Mouse (Mus musculus) urinary bladder, postnatal 4 days (tissue): ENCODE data around the gene Ren1.

Experiments used
- DNase-seq, 2 experiments: peaks; one replicate each; pipeline ENCODE4 v3.0.0; 2021 to 2022; ENCODE audit warnings: low spot score in 2 of 2

The Ren1 gene

DNA sequence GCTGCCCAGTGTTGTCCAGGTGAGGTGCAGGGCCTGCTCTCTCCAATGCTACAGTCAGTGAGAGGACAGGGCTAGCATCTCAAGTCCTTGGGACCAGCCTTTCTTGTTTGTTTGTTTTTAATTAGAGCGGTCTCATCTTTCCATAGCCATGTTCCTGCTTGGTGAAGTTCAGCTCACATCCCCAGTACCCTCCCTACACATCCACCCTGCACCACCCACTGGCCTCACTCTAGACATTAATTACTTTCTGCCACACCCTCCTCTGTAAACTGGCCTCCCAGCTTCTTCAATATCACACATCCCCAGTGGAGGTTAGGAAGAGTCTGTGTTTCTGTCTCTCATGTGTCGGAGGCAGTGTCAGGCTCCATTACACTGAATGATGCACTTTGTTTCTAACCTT lies 6.0 kb upstream of the Ren1 start:
- no peak for DNase-seq

DNA sequence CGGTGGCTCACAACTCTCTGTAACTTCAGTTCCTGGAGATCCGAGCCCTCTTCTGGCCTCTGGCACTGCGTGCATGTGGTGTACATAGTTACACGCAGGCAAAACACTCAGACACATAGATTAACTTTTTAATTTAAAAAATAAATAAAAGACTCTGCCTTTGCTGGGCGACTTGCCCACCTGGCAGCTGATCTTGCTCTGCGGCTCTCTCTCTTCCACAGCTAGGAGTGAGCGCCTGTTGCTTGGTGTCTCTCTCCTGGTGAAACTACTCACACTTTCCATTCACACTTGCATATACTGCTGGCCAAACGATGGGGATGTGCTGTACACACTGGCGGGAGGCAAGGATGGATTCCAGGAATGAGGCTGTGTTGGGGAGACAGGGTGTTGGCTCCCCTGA lies 3.8 kb upstream of the Ren1 start:
- no peak for DNase-seq

DNA sequence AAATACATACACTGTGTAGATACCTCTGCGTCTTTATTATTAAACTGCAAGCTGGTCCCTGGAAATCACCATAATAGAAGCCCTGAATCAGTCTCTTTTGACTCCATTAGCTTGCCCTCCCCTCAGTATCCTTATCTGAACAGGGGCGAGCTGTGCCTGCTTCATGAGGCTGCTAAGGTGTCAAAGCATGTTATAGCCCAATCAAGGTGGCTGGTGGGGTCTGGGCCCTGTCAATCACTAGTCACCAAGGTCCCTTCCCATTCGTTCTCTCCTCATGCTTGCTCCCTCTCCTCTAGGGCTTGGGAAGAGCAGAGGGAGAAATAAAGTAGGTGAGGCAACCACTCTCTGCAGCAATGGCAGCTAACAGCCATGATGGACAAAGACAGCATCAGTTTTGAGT lies 3.1 kb upstream of the Ren1 start:
- no peak for DNase-seq

DNA sequence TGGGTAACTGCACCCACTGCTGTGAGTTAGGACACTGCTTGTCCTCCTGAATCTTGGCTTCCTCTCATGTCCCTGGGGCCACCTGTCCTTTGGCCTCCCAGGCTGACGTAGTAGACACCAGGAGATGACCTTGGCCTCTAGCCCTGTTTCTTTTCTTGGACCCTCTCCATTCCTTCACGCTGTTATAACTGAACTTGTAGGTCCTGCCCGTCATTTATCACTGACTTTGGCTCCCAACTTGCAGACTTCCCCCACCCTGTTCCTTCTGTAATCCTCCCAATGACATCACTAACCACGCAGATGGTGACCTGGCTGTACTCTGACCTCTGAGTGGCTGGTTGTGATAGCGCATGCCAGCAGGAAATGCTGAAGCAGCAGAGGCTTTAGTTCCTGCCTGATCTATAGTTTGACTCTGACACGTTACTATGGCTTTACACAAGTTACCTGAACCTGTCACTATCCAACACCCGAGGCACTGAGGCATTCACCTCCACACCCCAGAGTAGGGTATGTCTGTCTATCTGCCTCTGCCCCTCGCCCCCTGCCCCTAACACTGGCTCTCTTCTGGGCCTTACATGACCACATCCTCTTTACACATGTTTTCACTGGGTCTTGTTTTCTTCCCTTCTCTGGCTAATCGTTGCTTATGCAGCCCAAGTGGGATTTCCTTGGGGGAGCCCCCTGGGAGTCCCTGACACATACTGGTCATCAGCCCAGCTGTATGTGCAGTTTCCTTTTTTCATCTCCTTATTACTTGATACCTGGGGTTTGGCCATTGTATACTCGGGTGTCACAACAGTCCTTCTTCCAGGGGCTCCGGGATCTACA lies 2.4 kb upstream of the Ren1 start:
- DNase-seq, result no peak

DNA sequence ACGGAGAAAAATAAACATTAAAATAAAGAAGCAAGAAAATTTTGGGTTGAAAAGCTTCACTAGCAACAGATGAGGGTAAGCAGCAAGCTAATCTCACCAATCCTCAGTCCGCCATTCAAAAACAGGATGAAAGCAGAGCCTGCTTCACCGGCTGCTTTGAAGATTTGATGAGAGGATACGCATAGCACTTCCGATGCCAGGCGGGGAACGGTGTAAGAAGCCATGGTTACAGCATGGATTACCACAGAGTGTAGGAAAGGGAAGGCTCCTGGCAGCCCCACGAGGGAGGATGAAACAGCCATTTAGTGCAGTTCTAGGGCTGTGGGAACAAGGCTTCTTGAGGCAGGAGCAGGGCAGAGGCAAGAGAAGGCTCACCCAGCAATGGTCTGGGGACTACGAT lies 1.5 kb downstream of the Ren1 start:
- DNase-seq, result no peak

DNA sequence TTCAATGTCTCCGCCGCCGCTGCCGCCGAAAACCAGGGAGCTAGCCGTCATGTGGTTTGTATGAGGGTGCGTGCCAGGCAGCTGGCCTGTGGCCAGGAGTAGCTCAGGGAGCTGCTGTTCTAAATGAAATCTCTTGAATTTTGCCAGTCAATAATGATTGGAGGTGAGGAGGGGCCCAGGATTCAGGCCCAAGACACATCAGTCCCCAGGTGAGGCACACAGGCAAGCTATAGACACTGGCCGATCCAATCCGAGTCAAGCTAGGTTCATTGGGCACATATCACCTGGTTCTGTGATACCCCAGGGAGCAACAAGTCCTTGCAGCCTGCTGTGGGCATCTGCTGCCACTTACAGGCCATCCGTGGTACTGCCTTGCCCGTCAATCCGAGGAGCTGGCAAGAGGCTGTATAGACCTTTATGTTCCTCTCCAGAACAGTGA lies 3.1 kb downstream of the Ren1 start:
- DNase-seq, result peak in 1 of 2 experiments; percentile 50

DNA sequence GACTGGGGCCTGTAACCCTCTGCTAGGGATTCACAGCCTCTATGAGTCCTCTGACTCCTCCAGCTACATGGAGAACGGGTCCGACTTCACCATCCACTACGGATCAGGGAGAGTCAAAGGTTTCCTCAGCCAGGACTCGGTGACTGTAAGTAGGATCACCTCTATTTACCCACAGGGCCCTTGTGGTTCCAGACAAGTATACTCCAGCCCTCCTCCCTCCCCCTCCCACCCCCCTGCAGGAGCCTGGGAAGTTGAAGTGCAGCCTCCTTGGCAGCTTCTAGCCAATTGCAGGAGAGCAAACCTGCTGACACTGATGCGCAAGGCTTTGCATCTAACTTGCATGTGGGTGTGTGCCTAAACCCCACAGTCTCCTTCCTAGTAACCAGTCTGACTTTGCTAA lies 5.2 kb downstream of the Ren1 start:
- DNase-seq, result no peak

DNA sequence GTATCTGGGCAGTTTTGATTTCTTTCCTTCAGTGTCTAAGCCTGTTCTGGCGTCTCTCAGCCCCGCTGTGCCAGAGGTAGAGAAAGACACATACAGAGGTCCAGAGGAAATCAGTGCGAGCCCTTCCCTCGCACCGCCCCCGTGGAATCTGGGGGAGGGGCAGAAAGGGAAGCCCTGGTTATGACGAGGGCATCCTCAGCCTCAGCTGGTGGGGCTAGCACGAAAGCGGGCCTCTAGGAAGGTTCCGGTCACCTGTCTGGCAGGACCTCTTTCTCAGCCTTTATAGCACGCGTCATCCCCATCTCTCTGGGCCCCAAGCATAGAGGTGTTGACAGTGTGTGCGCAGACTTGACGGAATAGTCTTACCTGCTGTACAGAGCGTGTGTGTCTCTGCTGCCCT lies 5.6 kb downstream of the Ren1 start:
- DNase-seq, result no peak

DNA sequence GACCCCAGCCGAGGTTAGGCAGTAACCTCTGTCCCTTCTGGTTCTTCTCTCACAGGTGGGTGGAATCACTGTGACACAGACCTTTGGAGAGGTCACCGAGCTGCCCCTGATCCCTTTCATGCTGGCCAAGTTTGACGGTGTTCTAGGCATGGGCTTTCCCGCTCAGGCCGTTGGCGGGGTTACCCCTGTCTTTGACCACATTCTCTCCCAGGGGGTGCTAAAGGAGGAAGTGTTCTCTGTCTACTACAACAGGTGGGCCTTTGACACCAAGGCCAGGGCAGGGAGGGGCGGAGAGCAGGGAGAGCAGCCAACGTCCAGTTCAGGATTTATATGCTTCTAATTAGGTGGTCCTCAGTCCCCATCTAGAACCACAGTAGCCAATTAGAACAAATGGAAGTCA lies 6.0 kb downstream of the Ren1 start:
- DNase-seq, result no peak

DNA sequence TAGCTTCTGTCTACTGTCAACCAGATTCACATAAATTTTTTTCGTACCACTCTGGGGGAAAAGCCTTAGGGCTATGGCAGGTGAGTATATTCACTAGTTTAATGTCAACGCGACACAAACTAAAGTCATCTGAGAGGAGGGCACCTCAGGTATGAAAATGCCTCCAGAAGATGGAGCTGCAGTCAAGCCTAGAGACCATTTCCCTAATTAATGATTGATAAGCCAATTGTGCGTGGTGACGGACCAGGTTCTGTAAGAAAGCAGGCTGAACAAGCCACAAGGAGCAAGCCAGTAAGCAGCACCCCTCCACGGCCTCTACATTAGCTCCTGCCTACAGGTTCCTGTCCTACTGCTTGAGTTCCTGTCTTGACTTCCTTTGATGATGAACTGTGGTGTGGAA lies 10.7 kb downstream of the Ren1 start:
- no peak for DNase-seq

DNA sequence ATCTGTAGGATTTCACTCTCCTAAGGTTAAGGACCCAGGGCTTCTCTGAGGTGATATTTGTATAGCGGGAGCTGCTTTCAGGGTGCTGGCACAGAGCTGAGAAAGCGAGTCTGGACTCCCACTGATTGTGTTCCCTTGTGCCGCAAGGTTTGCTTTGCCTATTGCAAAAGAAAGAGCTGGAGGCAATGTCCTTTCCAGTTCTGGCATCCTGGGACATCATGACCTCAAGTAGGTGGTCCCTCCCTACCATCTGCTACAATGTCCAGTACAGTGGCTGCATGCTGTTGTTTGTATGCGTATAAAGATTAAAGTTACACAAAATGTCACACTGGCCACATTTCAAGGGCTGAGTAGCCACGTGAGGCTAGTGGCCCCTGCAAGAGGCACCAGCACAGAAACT lies 11.8 kb downstream of the Ren1 start:
- no peak for DNase-seq

DNA sequence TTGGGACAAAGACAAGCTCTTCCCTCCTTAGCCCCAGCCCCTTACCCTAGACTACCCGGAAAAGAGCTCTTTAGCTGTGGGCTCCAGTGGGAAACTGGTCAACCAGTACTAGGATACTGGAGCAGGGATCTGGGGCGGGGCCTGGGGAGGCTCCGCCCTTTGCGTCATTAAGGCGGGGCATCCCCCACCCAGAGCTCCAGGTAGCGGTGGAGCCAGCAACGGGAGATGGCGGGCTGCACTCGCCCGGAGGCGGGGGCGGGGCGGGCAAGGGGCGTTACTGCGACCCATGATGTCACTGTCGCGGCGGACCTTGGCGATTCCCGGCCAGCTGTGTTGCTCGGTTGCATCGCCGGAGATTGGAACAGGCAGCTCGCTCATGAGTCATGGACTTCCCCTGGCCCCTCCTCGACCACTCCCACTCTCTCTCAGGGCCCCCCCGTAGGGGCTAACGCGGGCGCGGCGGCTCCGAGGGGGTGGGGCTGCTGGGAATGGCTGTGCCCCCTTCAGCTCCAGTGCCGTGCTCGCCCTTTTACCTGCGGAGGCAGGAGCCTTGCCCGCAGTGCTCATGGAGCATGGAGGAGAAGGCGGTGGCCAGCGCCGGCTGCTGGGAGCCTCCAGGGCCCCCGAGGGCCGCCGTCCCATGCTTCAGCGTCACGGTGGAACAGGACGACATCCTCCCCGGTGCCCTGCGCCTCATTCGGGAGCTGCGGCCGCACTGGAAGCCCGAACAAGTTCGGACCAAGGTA lies 13.1 kb downstream of the Ren1 start, which contains the start of gene Etnk2:
Etnk2 (plus strand) TSS at position 297 of the 746 bp plus-strand sequence.
- DNase-seq, result peak; percentile 76 to 82

DNA sequence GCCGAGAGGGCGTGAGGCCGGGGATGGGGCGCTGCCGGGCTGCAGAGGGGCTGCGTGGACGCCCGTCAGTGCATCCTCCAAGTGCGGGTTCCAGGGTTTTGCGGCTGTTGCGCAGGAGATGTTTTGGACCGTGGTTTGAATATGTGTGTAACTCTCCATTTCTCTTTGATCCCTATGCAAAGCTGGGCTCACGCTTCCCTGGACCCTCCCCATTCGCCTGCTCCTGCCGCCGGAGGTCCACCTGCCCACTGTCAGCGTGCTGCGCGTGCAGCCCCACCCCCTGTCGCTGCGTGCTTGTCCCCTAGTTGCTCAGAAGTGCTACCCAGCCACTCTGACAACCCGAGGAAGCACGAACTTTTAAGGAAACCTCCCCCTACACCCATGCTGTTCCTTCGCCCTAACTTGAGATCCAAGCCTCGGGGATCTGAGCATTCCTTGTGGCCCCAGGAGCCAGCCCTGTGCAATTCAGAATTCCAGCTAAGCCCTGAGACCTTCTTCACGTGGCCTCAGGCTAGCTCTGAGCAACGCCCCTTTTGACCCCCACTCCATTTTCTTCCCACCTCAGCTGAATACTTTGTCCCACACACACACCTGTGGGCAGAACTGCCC lies 13.8 kb downstream of the Ren1 start:
- DNase-seq, result no peak

DNA sequence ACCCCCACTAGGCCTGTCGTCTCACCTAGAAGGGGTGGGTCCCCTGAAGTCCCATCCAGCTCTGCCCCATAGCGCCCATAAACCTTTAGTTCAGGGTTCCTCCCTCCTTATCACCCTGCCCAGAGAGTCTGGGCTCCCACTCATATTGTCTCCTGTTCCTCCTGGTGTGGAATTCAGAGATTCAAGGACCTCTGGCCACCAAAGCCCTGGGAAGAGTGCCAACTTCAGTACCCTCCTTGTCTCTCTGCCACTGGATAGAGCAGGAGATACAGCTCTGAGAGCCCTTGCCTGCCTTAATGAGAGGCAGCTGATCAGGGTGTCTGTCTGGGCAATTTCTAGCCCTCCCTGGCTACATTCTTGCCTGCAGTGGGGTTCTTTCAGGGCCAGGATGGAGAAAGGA lies 14.6 kb downstream of the Ren1 start:
- no peak for DNase-seq

DNA sequence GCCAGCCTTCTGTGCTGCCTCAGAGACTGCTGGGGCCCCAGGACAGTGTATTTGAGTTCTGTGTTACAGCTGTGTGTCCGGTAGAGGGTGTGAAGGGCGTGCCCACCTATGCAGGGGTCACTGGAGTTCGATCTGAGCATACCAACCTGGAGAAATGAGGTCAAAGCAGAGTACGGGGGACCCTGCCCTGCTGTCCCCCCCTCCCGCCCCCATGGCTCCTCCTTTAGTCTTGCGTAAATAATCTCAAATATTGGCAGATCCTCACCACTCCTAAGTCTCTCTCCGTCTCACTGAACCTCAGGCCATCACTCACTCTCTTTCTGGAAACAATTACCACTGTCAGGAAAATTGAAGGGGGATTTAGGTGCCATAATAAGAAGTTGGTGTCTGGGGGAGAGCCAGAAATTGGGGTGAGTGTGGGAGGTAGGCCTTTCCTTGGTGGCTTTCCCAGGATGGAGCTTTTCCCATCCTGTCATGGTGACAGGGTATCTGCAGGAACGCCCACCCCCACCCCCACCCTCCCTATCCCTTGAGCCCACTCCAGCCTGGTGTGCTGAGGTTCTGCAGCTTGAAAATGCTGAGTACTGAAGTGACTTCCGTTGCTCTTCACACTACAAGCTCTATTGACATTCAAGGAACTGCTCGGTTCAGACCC lies 16.8 kb downstream of the Ren1 start:
- DNase-seq, result no peak

DNA sequence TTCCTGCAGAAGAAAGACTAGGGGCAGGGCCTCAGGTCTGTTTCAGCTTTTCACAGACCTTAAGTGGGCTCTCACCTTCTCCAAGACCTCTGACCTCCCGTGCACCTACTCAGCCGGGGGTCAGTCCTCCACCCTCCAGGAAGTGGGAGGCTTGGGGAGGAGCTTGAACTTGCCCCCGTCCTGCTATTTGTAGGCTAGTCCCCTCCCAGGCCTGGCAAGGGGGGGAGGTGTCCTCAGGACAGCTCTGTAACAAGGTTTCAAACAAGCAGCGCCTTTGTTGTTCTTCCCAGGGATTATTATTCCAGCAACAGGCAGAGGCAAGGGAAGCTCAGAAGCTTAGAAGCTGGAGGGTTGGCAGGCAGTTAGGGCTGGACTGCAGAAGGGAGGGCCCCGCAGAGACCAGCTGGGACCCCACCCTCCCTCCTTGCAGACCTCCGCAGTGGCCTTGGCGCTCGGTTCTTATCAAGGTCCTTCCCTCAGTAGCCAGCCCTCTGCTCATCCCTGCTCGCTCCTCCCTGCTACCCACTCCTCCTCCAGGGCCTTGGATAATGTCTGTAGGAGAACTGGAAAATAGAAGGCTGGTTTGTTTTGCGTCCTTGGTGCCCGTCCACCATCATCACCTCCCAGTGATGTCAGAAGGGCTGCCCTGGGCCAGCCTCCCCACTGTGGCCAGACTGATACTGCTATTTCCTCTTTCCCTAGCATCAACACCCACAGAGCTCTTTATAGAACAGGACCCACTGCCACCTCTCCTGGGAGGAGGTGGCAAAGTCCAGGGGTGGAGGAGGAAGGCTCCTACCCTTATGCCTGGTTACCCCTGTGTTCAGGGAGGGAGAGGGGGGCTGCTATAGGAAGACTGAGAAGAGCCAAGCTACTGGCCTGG lies 17.5 kb downstream of the Ren1 start:
- peak in 1 of 2 experiments; percentile 70 for DNase-seq

DNA sequence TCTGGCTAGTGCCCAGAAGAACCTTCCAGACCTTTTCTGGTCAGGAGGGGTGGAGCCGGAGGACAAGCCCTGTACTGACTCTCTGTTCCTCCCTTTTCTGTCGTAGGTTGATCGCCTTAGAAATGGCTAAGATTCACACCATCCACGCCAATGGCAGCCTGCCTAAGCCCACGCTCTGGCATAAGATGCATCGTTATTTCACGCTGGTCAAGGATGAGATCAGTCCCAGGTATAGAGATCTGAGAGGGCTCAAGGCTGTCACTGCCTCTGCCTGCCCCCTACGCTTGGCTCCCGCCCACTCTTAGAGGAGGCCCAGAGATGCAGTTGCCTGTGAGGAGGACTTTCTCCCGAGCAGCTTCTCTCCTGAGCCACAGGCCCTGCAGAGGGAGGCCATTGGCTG lies 18.3 kb downstream of the Ren1 start:
- no peak for DNase-seq

DNA sequence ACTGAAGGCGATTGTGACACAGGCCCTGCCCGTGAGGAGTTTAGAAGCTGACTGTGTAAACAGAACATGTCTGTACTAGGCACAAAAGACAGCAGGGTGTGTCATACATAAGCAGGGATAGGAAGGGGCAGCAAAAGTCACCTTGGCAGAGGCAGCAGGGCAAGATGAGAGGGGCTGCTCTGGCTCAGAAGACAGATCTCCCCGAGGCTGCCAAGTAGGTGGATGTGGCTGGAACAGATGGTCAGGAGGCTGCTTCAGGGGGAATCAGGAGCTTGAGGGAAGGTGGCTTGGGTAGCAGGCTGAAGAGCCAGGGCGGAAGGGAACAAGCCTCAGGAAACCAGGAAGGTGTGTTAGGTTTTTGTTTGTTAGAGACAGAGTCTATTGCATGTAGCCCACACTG lies 20.0 kb downstream of the Ren1 start:
- no peak for DNase-seq

DNA sequence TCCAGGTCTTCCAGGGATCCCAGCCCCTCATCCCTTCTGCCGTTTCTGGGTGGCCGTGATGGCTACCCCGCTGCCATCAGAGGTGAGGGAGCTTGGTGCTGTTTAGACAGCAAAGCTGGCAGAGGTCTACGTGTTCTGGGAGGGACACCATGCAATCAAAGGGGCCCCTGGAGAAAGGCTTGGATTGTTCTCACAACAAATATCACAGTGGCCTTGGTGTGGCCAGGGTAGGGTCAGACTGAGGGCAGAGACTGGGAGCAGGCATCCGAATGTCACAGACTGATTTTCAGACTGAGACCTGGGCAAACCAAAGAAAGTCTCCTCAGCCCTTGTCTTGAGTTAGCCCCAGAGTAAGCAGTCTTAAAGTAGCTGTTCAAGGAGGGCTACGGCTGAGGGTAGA lies 21.1 kb downstream of the Ren1 start:
- no peak for DNase-seq

DNA sequence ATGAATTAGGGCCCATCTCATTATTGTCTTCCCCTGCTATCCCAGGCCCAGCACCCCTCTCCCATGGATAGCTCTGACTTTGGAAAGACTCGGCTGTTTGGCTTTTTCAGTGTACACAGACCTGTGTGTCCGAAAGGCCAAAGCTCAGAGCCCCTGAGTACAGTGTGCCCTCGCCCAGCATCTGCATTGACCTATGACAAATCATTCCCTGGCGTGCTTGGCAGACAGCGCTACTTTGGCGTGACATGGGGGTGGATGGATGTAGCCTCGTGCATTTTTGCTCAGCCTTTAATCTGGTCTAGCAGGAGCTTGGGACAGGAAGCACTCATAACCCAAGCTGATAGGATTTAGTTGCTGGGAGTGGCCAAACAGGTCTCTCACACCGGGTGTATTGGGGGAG lies 21.8 kb downstream of the Ren1 start:
- DNase-seq, result no peak

DNA sequence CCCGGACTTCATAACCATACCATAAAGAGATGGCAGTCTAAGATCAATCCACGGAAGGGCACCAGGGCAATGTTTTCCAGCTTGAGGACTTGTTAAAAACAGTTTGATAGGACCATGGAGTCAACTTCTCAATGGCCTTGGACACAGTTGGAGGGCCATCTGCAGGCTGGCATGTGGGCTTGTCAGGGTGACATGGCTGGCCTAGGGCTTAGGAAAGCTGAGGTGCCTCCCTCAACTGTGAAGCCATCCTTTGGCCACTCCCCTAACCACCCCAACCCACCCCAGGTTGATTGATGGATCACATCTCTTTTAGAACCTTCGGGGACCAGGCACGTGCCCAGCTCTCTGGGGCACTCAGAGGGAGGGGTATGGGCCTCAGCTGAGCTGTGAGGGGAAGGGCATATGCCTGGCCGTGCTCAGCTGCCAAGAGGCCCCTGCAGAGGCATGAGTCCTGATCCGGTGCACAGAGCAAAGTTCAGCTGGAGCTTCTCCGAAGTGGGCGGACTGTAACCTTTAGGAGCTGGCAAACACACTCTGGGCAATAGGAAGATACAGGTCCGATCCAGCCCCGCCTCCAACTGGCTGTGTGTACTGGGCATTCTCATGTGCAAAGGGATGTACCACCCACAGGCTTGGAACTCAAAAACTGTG lies 25.5 kb downstream of the Ren1 start:
- no peak for DNase-seq
